Mouse (Mus musculus) forebrain, embryonic 10.5 days (tissue): ENCODE results near the gene Zfp704. TPM values are rescaled to one million over a fixed set of nuclear protein-coding genes. Genes with fewer than 3 reads are reported as not detected.

Source experiments
- DNase-seq: peaks from one replicate; pipeline ENCODE4 v3.0.0-alpha.2; 2017; ENCODE audit warnings: low spot score; ENCODE audit errors: extremely low spot score
- H3K27ac ChIP-seq: fragments of 300-500 bp; sonication (generic); 2 replicates; pipeline ENCODE4 v1.5.1; 2016; ENCODE audit warnings: mild to moderate bottlenecking
- H3K27me3 ChIP-seq: fragments of 300-500 bp; sonication (generic); 2 replicates; pipeline ENCODE4 v1.6.1; 2016; ENCODE audit warnings: mild to moderate bottlenecking; ENCODE audit not compliant: poor library complexity, severe bottlenecking
- H3K36me3 ChIP-seq: fragments of 300-500 bp; sonication (generic); replicated peaks from 2 replicates; pipeline ENCODE4 v1.6.1; 2016; ENCODE audit warnings: mild to moderate bottlenecking, moderate library complexity
- H3K4me1 ChIP-seq: fragments of 300-500 bp; sonication (generic); 2 replicates; pipeline ENCODE4 v1.6.1; 2016
- H3K4me3 ChIP-seq: fragments of 300-500 bp; sonication (generic); 2 replicates; pipeline ENCODE4 v1.5.1; 2016; ENCODE audit warnings: mild to moderate bottlenecking, moderate library complexity
- H3K9me3 ChIP-seq: fragments of 300-500 bp; sonication (generic); 2 replicates; pipeline ENCODE4 v1.6.1; 2016; ENCODE audit warnings: mild to moderate bottlenecking, moderate library complexity
- WGBS: fragments of 180-500 bp; shearing (Covaris S2); methylation state at CpG from one replicate; pipeline ENCODE4 v1.1.7; 2016; 5-methylcytosine and 5-hydroxymethylcytosine counted together
- polyA plus RNA-seq: library from polyadenylated mRNA; unstranded; fragments of >200 nt; fragmentation: Nextera tagmentation; extraction: Ambion mirVana; gene quantifications from 2 replicates; pipeline ENCODE4 v1.2.1, GENCODE M21; 2016

Zfp704 gene
- polyA plus RNA-seq, 1 experiment from 2014 or later: 6.6 TPM

DNA sequence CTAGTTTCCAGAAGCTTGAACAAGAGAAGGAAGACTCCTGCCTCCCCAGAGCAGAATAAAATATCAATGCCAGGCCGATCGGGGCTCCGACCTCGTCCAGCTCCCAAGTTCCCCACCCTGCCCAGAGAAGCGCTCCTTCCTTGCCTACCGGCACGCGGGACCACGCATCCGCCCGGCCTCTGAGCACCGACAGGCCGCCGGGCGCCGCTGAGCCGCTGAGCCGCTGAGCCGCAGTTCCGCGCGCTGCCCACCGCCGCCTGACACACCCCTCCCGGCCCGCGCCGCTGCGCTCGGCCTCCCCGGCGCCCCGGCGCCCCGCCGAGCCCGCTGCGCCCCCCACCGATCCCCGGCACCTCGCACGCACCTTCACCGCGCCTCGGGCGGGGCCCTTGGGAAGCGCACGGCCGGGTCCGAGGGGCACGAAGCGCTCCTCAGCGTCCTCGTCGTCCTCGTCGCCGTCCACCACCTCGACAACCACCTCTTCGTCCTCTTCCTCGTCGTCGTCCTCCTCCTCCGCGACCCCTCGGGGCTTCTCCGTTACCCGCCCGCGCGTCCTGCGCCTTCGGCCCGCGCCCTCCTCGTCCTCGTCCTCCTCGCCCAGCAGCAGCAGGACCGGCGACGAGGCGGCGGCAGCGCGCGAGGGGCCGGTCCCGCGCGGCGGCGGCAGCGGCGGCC, 842 bp downstream of the Zfp704 start:
- H3K36me3 ChIP-seq: no peaks in the 10 kb centered on the region
- H3K27ac ChIP-seq: peak overlapping the region; percentile 92
- H3K4me3 ChIP-seq: peak overlapping the region; percentile 88
- peaks cover 46% of the 10 kb centered on the region for H3K4me1 ChIP-seq
- WGBS: under 1% methylated on average over 90 of the region's 94 CpGs
- DNase-seq: peak; percentile 65
- no peaks in the 10 kb centered on the region for H3K9me3 ChIP-seq
- peaks cover 20% of the 10 kb centered on the region; the same call in 1 of the 2 replicates for H3K27me3 ChIP-seq

DNA sequence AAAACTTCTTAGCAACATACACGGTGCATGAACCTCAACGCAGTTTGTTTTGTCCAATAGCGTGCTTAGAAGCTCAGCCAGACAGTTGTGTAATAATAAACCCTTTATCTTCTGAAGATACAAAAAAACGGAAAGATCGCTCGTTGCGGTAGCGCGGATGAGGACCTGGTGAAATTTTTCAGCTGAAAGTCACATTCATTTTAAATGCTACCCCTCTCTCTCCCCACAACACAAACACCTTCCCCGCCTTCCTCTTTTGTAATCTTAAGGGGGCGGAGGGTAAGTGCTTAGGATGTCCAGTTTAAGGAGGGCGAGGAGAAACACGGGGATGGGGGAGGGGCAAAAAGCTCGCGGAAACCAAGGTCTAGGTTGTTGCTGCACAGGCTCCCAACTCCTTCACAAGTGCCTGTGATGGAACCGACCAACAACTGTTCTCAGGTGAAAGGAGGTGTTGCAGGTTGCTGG, 1.4 kb downstream of the Zfp704 start:
- H3K27ac ChIP-seq: peak overlapping the region; percentile 92
- H3K4me1 ChIP-seq: peaks cover 46% of the 10 kb centered on the region
- H3K27me3 ChIP-seq: peaks cover 20% of the 10 kb centered on the region; the same call in 1 of the 2 replicates
- no peaks in the 10 kb centered on the region for H3K9me3 ChIP-seq
- peak; percentile 21 for DNase-seq
- H3K36me3 ChIP-seq: no peaks in the 10 kb centered on the region
- peak overlapping the region; percentile 88 for H3K4me3 ChIP-seq
- 1% methylated on average over 16 of the region's 16 CpGs for WGBS

GRCm38 (mm10) chr3:9607686-9608085, 2.2 kb downstream of the Zfp704 start:
- no peak for DNase-seq
- Histone ChIP-seq H3K4me1 (peaks cover 46% of the 10 kb centered on the region), H3K27me3 (peaks cover 20% of the 10 kb centered on the region; the same call in 1 of the 2 replicates), H3K36me3 (no peaks in the 10 kb centered on the region), H3K9me3 (no peaks in the 10 kb centered on the region), H3K27ac (no peak overlapping the region), H3K4me3 (peak overlapping the region; percentile 88)
- 61% methylated on average over 5 of the region's 5 CpGs for WGBS

GRCm38 (mm10) chr3:9605784-9606706, 3.8 kb downstream of the Zfp704 start:
- Histone ChIP-seq H3K36me3 (no peaks in the 10 kb centered on the region), H3K27me3 (peaks cover 10% of the 10 kb centered on the region; the same call in 1 of the 2 replicates), H3K4me1 (peaks cover 46% of the 10 kb centered on the region), H3K4me3 (no peak overlapping the region), H3K9me3 (no peaks in the 10 kb centered on the region), H3K27ac (no peak overlapping the region)
- no peak for DNase-seq
- 21% methylated on average over 11 of the region's 11 CpGs for WGBS

DNA sequence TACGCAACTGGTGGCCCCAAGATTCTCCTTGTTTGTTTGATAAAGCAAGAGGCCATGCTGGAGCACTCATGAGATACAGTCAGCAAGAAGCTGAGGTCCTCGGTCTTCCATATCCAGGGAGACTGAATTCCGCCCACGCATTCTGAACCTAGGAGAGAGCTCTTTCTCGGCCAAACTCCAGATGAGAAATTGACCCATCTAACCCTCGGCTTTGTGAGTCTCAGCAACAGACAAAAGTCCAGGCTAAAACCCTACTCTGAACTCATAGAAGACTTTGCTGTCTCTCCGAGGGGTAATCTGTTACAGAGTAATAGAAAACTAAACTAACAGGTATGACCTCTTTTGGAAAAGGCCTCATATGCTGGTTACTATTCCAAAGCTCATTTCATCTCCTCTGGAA, 4.9 kb downstream of the Zfp704 start:
- Histone ChIP-seq H3K27ac (no peak overlapping the region), H3K4me1 (peaks cover 45% of the 10 kb centered on the region), H3K4me3 (no peak overlapping the region), H3K27me3 (peaks cover 8% of the 10 kb centered on the region; the same call in 1 of the 2 replicates), H3K36me3 (no peaks in the 10 kb centered on the region), H3K9me3 (no peaks in the 10 kb centered on the region)
- WGBS: 87% methylated on average over 7 of the region's 7 CpGs
- DNase-seq: no peak

DNA sequence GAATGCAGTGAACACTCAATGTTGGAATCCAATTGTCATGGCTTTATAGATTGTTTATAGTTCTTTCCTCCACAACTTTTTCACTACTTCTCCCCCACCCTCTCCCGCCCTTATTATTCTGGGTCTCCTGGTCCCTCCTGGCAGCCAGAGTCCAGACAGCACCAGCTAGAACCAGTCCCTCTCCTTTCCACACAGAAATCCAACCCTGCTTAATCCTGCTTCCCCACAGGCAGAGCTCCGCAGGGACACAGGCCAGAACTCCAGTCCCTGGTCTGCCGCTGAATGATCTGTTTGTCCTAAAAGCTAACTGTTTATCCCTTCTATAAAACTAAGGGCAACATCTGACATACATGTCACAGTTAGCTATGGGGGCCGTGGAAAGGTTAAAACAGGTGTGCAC, 6.0 kb downstream of the Zfp704 start:
- H3K36me3 ChIP-seq: no peaks in the 10 kb centered on the region
- H3K27me3 ChIP-seq: peaks cover 8% of the 10 kb centered on the region; the same call in 1 of the 2 replicates
- H3K4me3 ChIP-seq: no peak overlapping the region
- no peak overlapping the region for H3K27ac ChIP-seq
- WGBS: 83% methylated on average over 4 of the region's 4 CpGs
- no peak for DNase-seq
- H3K4me1 ChIP-seq: peaks cover 50% of the 10 kb centered on the region
- H3K9me3 ChIP-seq: no peaks in the 10 kb centered on the region

DNA sequence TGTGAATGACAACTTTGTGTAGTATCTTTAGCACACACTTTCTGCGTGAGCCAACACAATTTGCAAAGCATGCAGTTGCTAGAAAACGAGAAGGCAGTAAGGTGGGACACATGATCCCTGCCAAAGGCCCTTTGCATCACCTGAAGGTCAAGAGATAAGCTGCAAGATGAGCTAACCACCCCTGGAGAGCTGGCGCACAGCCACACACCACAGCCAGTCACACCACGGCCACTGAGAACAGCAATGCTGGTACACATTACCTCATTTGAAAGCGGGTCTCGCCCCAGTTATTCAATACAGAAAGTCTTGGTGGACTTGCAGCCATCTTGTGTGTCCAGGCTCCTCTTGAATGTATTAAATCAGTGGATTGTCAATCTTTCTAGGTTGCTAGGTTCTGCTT, 9.3 kb downstream of the Zfp704 start:
- Histone ChIP-seq H3K4me1 (peaks cover 23% of the 10 kb centered on the region), H3K36me3 (no peaks in the 10 kb centered on the region), H3K4me3 (no peak overlapping the region), H3K9me3 (no peaks in the 10 kb centered on the region), H3K27ac (no peak overlapping the region), H3K27me3 (peaks cover 4% of the 10 kb centered on the region; the same call in 1 of the 2 replicates)
- DNase-seq: no peak
- 85% methylated on average over 6 of the region's 6 CpGs for WGBS

DNA sequence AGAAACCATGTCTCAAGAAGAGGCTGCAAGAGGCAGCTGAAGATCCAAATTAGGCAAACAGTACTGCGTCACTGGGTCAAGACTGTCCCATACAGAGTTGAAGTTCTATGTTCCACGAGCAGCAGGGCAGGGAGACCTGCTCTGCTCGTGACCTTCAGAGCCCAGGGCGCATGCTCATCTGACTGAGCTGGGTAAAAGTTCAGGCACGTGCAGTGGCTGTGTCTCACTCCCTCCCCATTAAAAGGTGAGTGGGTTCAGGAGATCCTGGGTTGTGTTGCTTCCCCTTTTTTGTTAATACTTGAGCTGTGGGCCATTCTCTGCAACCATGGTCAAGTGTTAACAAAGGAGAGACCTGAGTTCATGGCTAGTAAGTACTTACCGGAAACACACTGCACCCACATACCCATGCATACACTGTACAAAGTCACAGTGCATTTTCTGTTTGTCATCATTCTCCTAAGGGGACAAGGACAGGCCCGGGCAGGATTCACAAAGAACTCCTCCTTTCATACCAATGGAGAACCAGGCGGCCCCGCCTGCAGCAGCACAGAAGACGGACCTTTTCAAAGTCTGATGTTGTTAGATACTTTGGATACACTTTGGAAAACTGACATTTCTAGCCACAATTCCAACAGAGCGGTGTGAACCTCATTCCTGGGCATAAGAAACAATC, 10.0 kb downstream of the Zfp704 start:
- no peaks in the 10 kb centered on the region for H3K36me3 ChIP-seq
- no peak overlapping the region for H3K4me3 ChIP-seq
- DNase-seq: no peak
- no peak overlapping the region for H3K27ac ChIP-seq
- peaks cover 21% of the 10 kb centered on the region for H3K4me1 ChIP-seq
- H3K9me3 ChIP-seq: no peaks in the 10 kb centered on the region
- H3K27me3 ChIP-seq: no peaks in the 10 kb centered on the region
- 86% methylated on average over 11 of the region's 11 CpGs for WGBS

DNA sequence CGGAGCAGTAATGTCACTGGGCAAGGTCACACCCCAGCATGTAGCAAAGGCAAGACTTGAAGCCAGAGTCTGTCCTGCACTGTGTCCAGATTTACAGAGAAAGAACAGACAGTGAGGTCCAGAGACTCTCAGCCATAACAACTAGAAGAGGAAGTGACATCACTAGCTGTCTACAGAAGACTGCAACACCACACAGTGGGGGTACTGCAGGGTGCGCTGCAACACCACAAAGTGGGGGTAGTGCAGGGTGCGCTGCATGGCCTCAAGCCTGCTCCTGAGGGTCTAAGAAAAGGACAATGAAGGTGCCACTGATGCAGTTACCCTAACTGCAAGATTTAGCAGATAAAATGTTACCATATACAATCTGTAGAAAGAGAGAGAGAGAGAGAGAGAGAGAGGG, 11.8 kb downstream of the Zfp704 start:
- Histone ChIP-seq H3K4me3 (no peak overlapping the region), H3K36me3 (no peaks in the 10 kb centered on the region), H3K4me1 (peaks cover 17% of the 10 kb centered on the region), H3K9me3 (no peaks in the 10 kb centered on the region), H3K27me3 (no peaks in the 10 kb centered on the region), H3K27ac (no peak overlapping the region)
- WGBS: 91% methylated on average over 3 of the region's 3 CpGs
- DNase-seq: no peak

GRCm38 (mm10) chr3:9594457-9594856, 15.4 kb downstream of the Zfp704 start:
- H3K36me3 ChIP-seq: no peaks in the 10 kb centered on the region
- H3K4me1 ChIP-seq: peaks cover 6% of the 10 kb centered on the region
- H3K4me3 ChIP-seq: no peak overlapping the region
- WGBS: 84% methylated on average over 7 of the region's 7 CpGs
- no peak for DNase-seq
- no peaks in the 10 kb centered on the region for H3K27me3 ChIP-seq
- H3K9me3 ChIP-seq: no peaks in the 10 kb centered on the region
- H3K27ac ChIP-seq: no peak overlapping the region

- WGBS: 84% methylated on average over 2 of the region's 2 CpGs
- Histone ChIP-seq H3K36me3 (no peaks in the 10 kb centered on the region), H3K27ac (no peak overlapping the region), H3K9me3 (no peaks in the 10 kb centered on the region), H3K4me3 (no peak overlapping the region), H3K27me3 (no peaks in the 10 kb centered on the region), H3K4me1 (peaks cover 5% of the 10 kb centered on the region; the same call in 1 of the 2 replicates)
- no peak for DNase-seq
These were observed 16.1 kb downstream of the Zfp704 start for GRCm38 (mm10) chr3:9593832-9594231.

DNA sequence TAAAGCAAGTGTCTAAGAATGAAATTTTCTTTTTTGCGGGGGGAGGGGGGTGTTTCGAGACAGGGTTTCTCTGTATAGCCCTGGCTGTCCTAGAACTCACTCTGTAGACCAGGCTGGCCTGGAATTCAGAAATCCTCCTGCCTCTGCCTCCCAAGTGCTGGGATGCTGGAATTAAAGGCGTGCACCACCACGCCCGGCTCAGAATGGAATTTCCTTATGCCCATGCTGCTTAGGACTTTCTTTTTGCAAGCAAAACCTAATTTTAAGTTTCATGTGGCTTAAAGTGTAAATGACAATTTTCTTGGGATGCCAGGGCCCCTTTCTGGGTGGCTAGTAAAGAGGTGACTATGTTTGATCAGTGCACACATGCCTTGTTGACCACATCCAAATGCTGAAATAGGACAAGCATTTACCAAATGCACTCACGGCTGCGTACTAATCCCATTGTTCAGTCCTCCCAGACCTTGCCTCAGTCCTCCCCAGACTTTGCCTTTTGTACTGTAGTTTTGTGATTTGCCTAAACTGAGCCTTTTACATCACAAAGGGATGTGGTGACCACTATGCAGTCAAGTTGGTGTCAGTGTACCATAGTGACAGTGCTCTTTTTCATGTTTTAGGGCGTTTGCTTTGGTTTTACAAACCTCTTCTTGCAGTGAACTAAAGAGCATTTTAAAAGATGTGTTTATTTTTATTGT, 18.3 kb downstream of the Zfp704 start:
- Histone ChIP-seq H3K27me3 (no peaks in the 10 kb centered on the region), H3K4me1 (peaks cover 5% of the 10 kb centered on the region; the same call in 1 of the 2 replicates), H3K4me3 (no peak overlapping the region), H3K36me3 (0 out of 2 replicates have a peak, but pooled peaks cover 3% of the 10 kb centered on the region), H3K9me3 (no peaks in the 10 kb centered on the region), H3K27ac (no peak overlapping the region)
- DNase-seq: no peak
- WGBS: 92% methylated on average over 8 of the region's 8 CpGs
